In genomic region chr11:96110950-96111349, GRCm38 (mm10) we compare ENCODE assay signal across 23 mouse cellular contexts. TPM values are rescaled to one million over a fixed set of nuclear protein-coding genes. Genes with fewer than 3 reads are reported as not detected.
DNase-seq lines count a peak whose midpoint lies in the region; ATAC-seq and TF ChIP-seq lines count a peak whose summit lies in the region.
"Not testable (repeated sequence)": the region's sequence is repeated elsewhere in the genome, so short reads cannot be mapped to it uniquely, and the experiment has no call there.
"Had no signal": no experiment of that assay in that cellular context is flagged by ENCODE, and none has a peak within 500 bp of the region (broad histone marks: within the 10 kb centered on the region; RNA-seq: fewer than 3 reads in every experiment).

No protein-coding gene starts in this region.

- WGBS in kidney, postnatal 0 days: 71% methylated on average over 2 of the region's 2 CpGs
- WGBS in liver, postnatal 0 days (ENCODE audit: insufficient replicate concordance): 46% methylated on average over 2 of the region's 2 CpGs
- WGBS in small intestine, adult 2 months: 59% methylated on average over 2 of the region's 2 CpGs

- not testable (repeated sequence) for H3K27ac ChIP-seq in ES-Bruce4 (ENCODE audit: insufficient read depth, low read length); MEL (ENCODE audit: control insufficient read depth, low read depth, low read length); gastrocnemius, adult 2 months; kidney, postnatal 0 days; liver, postnatal 0 days (ENCODE audit: low read depth); small intestine, adult 2 months (ENCODE audit: insufficient read depth, low read depth, low read length)

- not testable (repeated sequence) for H3K36me3 ChIP-seq in ES-Bruce4 (ENCODE audit: control insufficient read depth, insufficient read depth, low read length, poor library complexity, severe bottlenecking); MEL (ENCODE audit: control insufficient read depth in 1 of 2, insufficient read depth in 2 of 2, low read length in 2 of 2); kidney, postnatal 0 days (ENCODE audit: insufficient read depth, low read length); liver, postnatal 0 days (replicated peaks; ENCODE audit: insufficient read depth, low read length); small intestine, adult 2 months (ENCODE audit: control insufficient read depth, insufficient read depth, low read length)

- not testable (repeated sequence) for H3K4me2 ChIP-seq in kidney, postnatal 0 days (ENCODE audit: low read length); liver, postnatal 0 days (ENCODE audit: low read depth, low read length)

- TF ChIP-seq CTCF in ES-Bruce4 (IDR thresholded peaks at IDR 0.05; ENCODE audit: low read depth, low read length): peak; percentile 53
- peak; percentile 32 to 56 (median 40); a peak in 5 of 6 replicates for TF ChIP-seq CTCF in MEL (IDR thresholded peaks at IDR 0.05 in 2 of 3, conservative IDR thresholded peaks at IDR 0.05 in 1 of 3; ENCODE audit: control insufficient read depth in 1 of 3, insufficient read depth in 1 of 3, low read depth in 2 of 3, low read length in 3 of 3, poor library complexity in 1 of 3, severe bottlenecking in 1 of 3)
- TF ChIP-seq CTCF in gastrocnemius, adult 2 months (IDR thresholded peaks at IDR 0.05): peak; percentile 10; the same call in 1 of the 2 replicates
- TF ChIP-seq CTCF in kidney, postnatal 0 days (IDR thresholded peaks at IDR 0.05; ENCODE audit: low read depth): peak; percentile 42
- peak; percentile 32 for TF ChIP-seq CTCF in liver, postnatal 0 days (IDR thresholded peaks at IDR 0.05; ENCODE audit: low read depth)
- TF ChIP-seq CTCF in small intestine, adult 2 months (IDR thresholded peaks at IDR 0.05; ENCODE audit: extremely low read depth, insufficient read length, insufficient replicate concordance, low read depth, low read length): peak; percentile 26; the same call in 1 of the 2 replicates

- not testable (repeated sequence) for H3K4me1 ChIP-seq in ES-Bruce4 (ENCODE audit: control insufficient read depth, insufficient read depth, low read length); MEL (ENCODE audit: control insufficient read depth in 1 of 2, insufficient read depth in 2 of 2, low read length in 2 of 2); kidney, postnatal 0 days (replicated peaks; ENCODE audit: insufficient read depth, low read length); liver, postnatal 0 days (ENCODE audit: insufficient read depth); small intestine, adult 2 months (ENCODE audit: control insufficient read depth, insufficient read depth, insufficient read length, low read length)

- TF ChIP-seq POLR2A in ES-Bruce4 (IDR thresholded peaks at IDR 0.05; ENCODE audit: insufficient read depth, low read length); MEL (IDR thresholded peaks at IDR 0.05; ENCODE audit: control insufficient read depth in 1 of 2, insufficient read depth in 1 of 2, low read depth in 1 of 2, low read length in 2 of 2, poor library complexity in 1 of 2); small intestine, adult 2 months (IDR thresholded peaks at IDR 0.05; ENCODE audit: low read depth, low read length): not testable (repeated sequence)

- H3K79me2 ChIP-seq in MEL (ENCODE audit: control insufficient read depth, insufficient read depth, low read length, poor library complexity): not testable (repeated sequence)

- H3K27me3 ChIP-seq in ES-Bruce4 (ENCODE audit: control insufficient read depth, insufficient read depth, low read length, poor library complexity, severe bottlenecking); kidney, postnatal 0 days (ENCODE audit: insufficient read depth, low read length); liver, postnatal 0 days (ENCODE audit: insufficient read depth, low read length); small intestine, adult 2 months (ENCODE audit: control insufficient read depth, insufficient read depth, low read length): not testable (repeated sequence)
- H3K27me3 ChIP-seq in MEL (ENCODE audit: control insufficient read depth in 1 of 2, insufficient read depth in 2 of 2, low read length in 2 of 2): peaks cover 4 to 20% of the 10 kb centered on the region in 2 experiments

- not testable (repeated sequence) for H3K9ac ChIP-seq in ES-Bruce4 (ENCODE audit: low read depth, poor library complexity, severe bottlenecking); MEL (ENCODE audit: control insufficient read depth, low read depth, low read length, poor library complexity, severe bottlenecking); kidney, postnatal 0 days (ENCODE audit: low read depth, low read length); liver, postnatal 0 days (replicated peaks)

- TF ChIP-seq RAD21 in MEL (IDR thresholded peaks at IDR 0.05; ENCODE audit: low read depth, low read length): not testable (repeated sequence)

- not testable (repeated sequence) for H3K4me3 ChIP-seq in ES-Bruce4 (ENCODE audit: low read depth, low read length); MEL (ENCODE audit: control insufficient read depth in 1 of 2, insufficient read depth in 1 of 2, low read depth in 2 of 2, low read length in 2 of 2); gastrocnemius, adult 2 months; kidney, postnatal 0 days (replicated peaks; ENCODE audit: low read depth, low read length); liver, postnatal 0 days (ENCODE audit: low read depth, low read length); small intestine, adult 2 months (ENCODE audit: low read depth, low read length)

- not testable (repeated sequence) for ATAC-seq in kidney, postnatal 0 days (replicated peaks; ENCODE audit: low FRiP score, low read depth); liver, postnatal 0 days

- DNase-seq in A20 (ENCODE audit: low read depth, low spot score) (peak; percentile 33), MEL (ENCODE audit: low read depth, low spot score) (peak; percentile 45)
- not testable (repeated sequence) for DNase-seq in gastrocnemius, adult 2 months; kidney, postnatal 0 days (ENCODE audit: low spot score); liver, postnatal 0 days

- H3K9me3 ChIP-seq in ES-Bruce4 (replicated peaks; ENCODE audit: control insufficient read depth, insufficient read depth, low read length, poor library complexity, severe bottlenecking); MEL (replicated peaks; ENCODE audit: insufficient read depth, low read length); kidney, postnatal 0 days (replicated peaks; ENCODE audit: low read length); liver, postnatal 0 days (ENCODE audit: low read length): not testable (repeated sequence)

- TF ChIP-seq EP300 in ES-Bruce4 (IDR thresholded peaks at IDR 0.05; ENCODE audit: insufficient read depth, low read depth, low read length); MEL (IDR thresholded peaks at IDR 0.05; ENCODE audit: low read depth in 1 of 2, low read length in 2 of 2); liver, postnatal 0 days (IDR thresholded peaks at IDR 0.05; ENCODE audit: low read depth): not testable (repeated sequence)

- intact Hi-C loops in gastrocnemius, adult 2 months (cut with DNase I): not testable (repeated sequence)

RNA-seq across cellular contexts. Expression of gene Calcoco2, which starts 0.8 kb away (rescaled TPM):
- polyA plus RNA-seq in ES-Bruce4 (2011; ENCODE audit: insufficient read depth, insufficient read length, low read depth, missing spikeins) (16.7 and 18.0 TPM in 2 replicates), MEL (2012; ENCODE audit: insufficient read depth in 1 of 2, insufficient read length in 2 of 2, low read depth in 1 of 2, low replicate concordance in 2 of 2, missing spikeins in 1 of 2) (not detected)
- total RNA-seq in MEL (2012; rRNA removed): not detected in 2 replicates
- not detected for total RNA-seq in gastrocnemius, adult 2 months (2021)
- not detected in 2 replicates for polyA plus RNA-seq in kidney, postnatal 0 days (2015; fragmentation: Nextera tagmentation; extraction: Ambion mirVana)
- polyA plus RNA-seq in liver, postnatal 0 days (2015; fragmentation: Nextera tagmentation; extraction: Ambion mirVana): not detected in 2 replicates
- polyA plus RNA-seq in small intestine, adult 2 months (2012; rRNA removed): not detected in 2 replicates
- total RNA-seq: adrenal gland, adult 18-20 months; adrenal gland, postnatal 14 days; gastrocnemius, postnatal 10 days; gastrocnemius, postnatal 4 days; heart, adult 18-20 months; heart, postnatal 10 days; heart, postnatal 4 days had no signal
- polyA plus RNA-seq: activated CD4-positive, CD25-positive, alpha-beta regulatory T cell, adult 4 months; CD4-positive, CD25-positive, alpha-beta regulatory T cell, adult 4 months; cortical plate, adult 2 months; embryonic facial prominence, embryonic 12.5 days; forebrain, embryonic 11.5 days; forebrain, embryonic 15.5 days; heart, embryonic 14.5 days; hindbrain, embryonic 16.5 days had no signal

RNA-seq across cellular contexts. Expression of gene Ttll6, which starts 22.6 kb away (rescaled TPM):
- polyA plus RNA-seq in ES-Bruce4 (2011; ENCODE audit: insufficient read depth, insufficient read length, low read depth, missing spikeins) (6.9 and 7.9 TPM in 2 replicates), MEL (2012; ENCODE audit: insufficient read depth in 1 of 2, insufficient read length in 2 of 2, low read depth in 1 of 2, low replicate concordance in 2 of 2, missing spikeins in 1 of 2) (under 1 TPM in 1 of 2 experiments, not detected in 1; 0.03 TPM)
- not detected in 2 replicates for total RNA-seq in MEL (2012; rRNA removed)
- total RNA-seq in gastrocnemius, adult 2 months (2021): not detected
- 0.04 TPM in 1 of 2 replicates, not detected in the other for polyA plus RNA-seq in kidney, postnatal 0 days (2015; fragmentation: Nextera tagmentation; extraction: Ambion mirVana)
- not detected in 2 replicates for polyA plus RNA-seq in liver, postnatal 0 days (2015; fragmentation: Nextera tagmentation; extraction: Ambion mirVana)
- 0.11 TPM in 1 of 2 replicates, not detected in the other for polyA plus RNA-seq in small intestine, adult 2 months (2012; rRNA removed)
- total RNA-seq: adrenal gland, adult 18-20 months; adrenal gland, postnatal 14 days; gastrocnemius, postnatal 10 days; gastrocnemius, postnatal 4 days; heart, adult 18-20 months; heart, postnatal 10 days; heart, postnatal 4 days had no signal
- polyA plus RNA-seq: CD4-positive, CD25-positive, alpha-beta regulatory T cell, adult 4 months; forebrain, embryonic 11.5 days; heart, embryonic 10.5 days; heart, embryonic 14.5 days had no signal

RNA-seq across cellular contexts. Expression of gene Atp5g1, which starts 35.5 kb away (rescaled TPM):
- polyA plus RNA-seq in ES-Bruce4 (2011; ENCODE audit: insufficient read depth, insufficient read length, low read depth, missing spikeins): 184 and 191 TPM in 2 replicates
- 1,306 and 1,519 TPM in 2 replicates for total RNA-seq in MEL (2012; rRNA removed)
- 1,000 to 10,000 TPM in 1 of 2 experiments, not detected in 1; 1,694 TPM for polyA plus RNA-seq in MEL (2012; ENCODE audit: insufficient read depth in 1 of 2, insufficient read length in 2 of 2, low read depth in 1 of 2, low replicate concordance in 2 of 2, missing spikeins in 1 of 2)
- 1,000 to 10,000 TPM; 1,178 to 1,786 TPM for total RNA-seq in gastrocnemius, adult 2 months (2021)
- polyA plus RNA-seq in kidney, postnatal 0 days (2015; fragmentation: Nextera tagmentation; extraction: Ambion mirVana): 1,356 and 1,385 TPM in 2 replicates
- 781 and 849 TPM in 2 replicates for polyA plus RNA-seq in liver, postnatal 0 days (2015; fragmentation: Nextera tagmentation; extraction: Ambion mirVana)
- polyA plus RNA-seq in small intestine, adult 2 months (2012; rRNA removed): 732 and 1,031 TPM in 2 replicates

RNA-seq across cellular contexts. Expression of gene Ube2z, which starts 45.8 kb away (rescaled TPM):
- polyA plus RNA-seq in ES-Bruce4 (2011; ENCODE audit: insufficient read depth, insufficient read length, low read depth, missing spikeins) (85.7 and 86.6 TPM in 2 replicates), MEL (2012; ENCODE audit: insufficient read depth in 1 of 2, insufficient read length in 2 of 2, low read depth in 1 of 2, low replicate concordance in 2 of 2, missing spikeins in 1 of 2) (10 to 100 TPM in 1 of 2 experiments, not detected in 1; 58.5 TPM)
- 55.3 and 56.8 TPM in 2 replicates for total RNA-seq in MEL (2012; rRNA removed)
- 10 to 100 TPM; 14.4 to 18.2 TPM for total RNA-seq in gastrocnemius, adult 2 months (2021)
- 31.7 and 33.2 TPM in 2 replicates for polyA plus RNA-seq in kidney, postnatal 0 days (2015; fragmentation: Nextera tagmentation; extraction: Ambion mirVana)
- polyA plus RNA-seq in liver, postnatal 0 days (2015; fragmentation: Nextera tagmentation; extraction: Ambion mirVana): 11.5 and 12.3 TPM in 2 replicates
- polyA plus RNA-seq in small intestine, adult 2 months (2012; rRNA removed): 12.1 and 23.0 TPM in 2 replicates

Comparison
In these comparisons a context has a peak if more than half of its experiments do, and no peak if none do; other contexts are left out.
1. RNA of gene Calcoco2, which starts 0.8 kb away (polyA plus RNA-seq): 16.7 to 18.0 TPM in ES-Bruce4; not detected in MEL, not detected in kidney, postnatal 0 days, not detected in liver, postnatal 0 days and not detected in small intestine, adult 2 months; every median in the first group is over 10 times any median in the second.
2. Peak in every context shown above with its lines, with median percentiles within 50 percentile points of each other: CTCF ChIP-seq.